Mouse (Mus musculus) lung, postnatal 4 days (tissue): ENCODE measurements around the gene Ctnnbip1.
"Not testable (repeated sequence)": the region's sequence is repeated elsewhere in the genome, so short reads cannot be mapped to it uniquely, and the experiment has no call there.

Experiments
- DNase-seq, 2 experiments: peaks; one replicate each; pipeline ENCODE4 v3.0.0; 2021

Ctnnbip1 gene

GRCm38 (mm10) chr4:149590200-149590599, 72.2 kb downstream of the Ctnnbip1 start:
- DNase-seq: no peak

- DNase-seq: peak in 1 of 2 experiments; percentile 33
Observed at GRCm38 (mm10) chr4:149591486-149591885, 73.5 kb downstream of the Ctnnbip1 start.

GRCm38 (mm10) chr4:149594913-149595581, 77.0 kb downstream of the Ctnnbip1 start:
- no peak for DNase-seq

GRCm38 (mm10) chr4:149597641-149598208, 79.7 kb downstream of the Ctnnbip1 start:
- DNase-seq: peak; percentile 49 to 61

- DNase-seq: no peak
Observed at GRCm38 (mm10) chr4:149599549-149599948, 81.5 kb downstream of the Ctnnbip1 start.

- no peak for DNase-seq
Observed at GRCm38 (mm10) chr4:149600130-149600529, 82.1 kb downstream of the Ctnnbip1 start.

- DNase-seq: peak; percentile 26 to 36
Observed at GRCm38 (mm10) chr4:149601484-149601883, 83.4 kb downstream of the Ctnnbip1 start.

GRCm38 (mm10) chr4:149602236-149602635, 84.2 kb downstream of the Ctnnbip1 start:
- no peak for DNase-seq

GRCm38 (mm10) chr4:149603860-149604259, 85.8 kb downstream of the Ctnnbip1 start:
- no peak for DNase-seq

- DNase-seq: no peak
Observed at GRCm38 (mm10) chr4:149604518-149604917, 86.5 kb downstream of the Ctnnbip1 start.

- no peak for DNase-seq
Observed at GRCm38 (mm10) chr4:149606056-149606455, 88.0 kb downstream of the Ctnnbip1 start.

- no peak for DNase-seq
Observed at GRCm38 (mm10) chr4:149606766-149607358, 88.8 kb downstream of the Ctnnbip1 start.

- DNase-seq: peak; percentile 33 to 73
Observed at GRCm38 (mm10) chr4:149607591-149608308, 89.7 kb downstream of the Ctnnbip1 start.

- no peak for DNase-seq
Observed at GRCm38 (mm10) chr4:149608309-149608638, 90.2 kb downstream of the Ctnnbip1 start.

GRCm38 (mm10) chr4:149609256-149610025, 91.4 kb downstream of the Ctnnbip1 start:
- DNase-seq: no peak

GRCm38 (mm10) chr4:149611376-149612044, 93.5 kb downstream of the Ctnnbip1 start:
- DNase-seq: peak in 1 of 2 experiments; percentile 65

- not testable (repeated sequence) for DNase-seq
Observed at GRCm38 (mm10) chr4:149613497-149613896, 95.5 kb downstream of the Ctnnbip1 start.

- no peak for DNase-seq
Observed at GRCm38 (mm10) chr4:149614869-149615268, 96.8 kb downstream of the Ctnnbip1 start.
